Mouse (Mus musculus): ENCODE data around the gene Tmem141.

DNA sequence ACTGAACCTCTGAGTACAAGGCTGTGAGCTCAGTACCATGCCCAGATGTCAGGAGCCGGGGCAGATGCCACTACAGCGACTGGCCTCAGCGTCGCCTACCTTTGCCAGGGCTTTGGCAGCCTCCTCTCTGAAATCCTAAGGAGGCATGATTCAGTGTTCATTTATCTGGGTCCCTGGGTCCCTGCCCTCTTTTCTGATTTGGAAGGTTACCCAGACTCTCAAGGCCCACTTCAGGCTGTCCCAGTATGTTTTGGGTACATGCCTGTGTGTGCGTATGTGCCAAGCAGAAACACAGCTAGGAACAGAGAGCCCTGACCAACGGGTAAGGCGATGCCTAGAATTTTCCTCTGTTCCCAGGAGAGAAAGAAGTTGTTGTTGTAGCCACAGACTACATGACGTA is 38.5 kb upstream of the Tmem141 start:
- TF ChIP-seq GATA1 (IDR thresholded peaks at IDR 0.05; ENCODE audit: low read length) (no peak), TAL1 (IDR thresholded peaks at IDR 0.05; ENCODE audit: low read length) (no peak)

All from erythroblast, embryonic 14.5 days (primary cell).